Mouse (Mus musculus) spleen, adult 12 weeks (tissue): ENCODE results near the gene Emc8.

ENCODE experiments used
- DNase-seq: peaks from one replicate; pipeline ENCODE4 v3.0.0; 2022; ENCODE audit warnings: low spot score

The Emc8 gene

DNA sequence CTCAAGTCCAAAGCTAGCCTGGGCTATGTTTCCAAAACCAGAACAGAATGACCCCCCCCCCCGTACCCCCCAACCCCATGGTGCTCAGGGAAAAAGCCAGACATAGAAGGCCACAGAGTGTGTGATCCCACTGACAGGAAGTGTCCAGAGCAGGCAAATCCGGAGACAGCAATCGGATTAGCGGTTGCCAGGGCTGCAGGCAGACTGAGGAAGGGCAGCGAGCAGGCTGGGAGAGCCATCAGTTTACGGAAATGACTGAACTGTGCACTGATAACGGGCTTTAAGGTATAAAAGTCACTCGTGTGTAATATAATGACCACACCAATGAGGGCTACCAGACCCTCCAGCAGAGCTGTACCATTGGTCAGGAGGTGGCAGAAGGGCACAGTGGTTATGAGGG is 27.1 kb downstream of the Emc8 start:
- DNase-seq: no peak

DNA sequence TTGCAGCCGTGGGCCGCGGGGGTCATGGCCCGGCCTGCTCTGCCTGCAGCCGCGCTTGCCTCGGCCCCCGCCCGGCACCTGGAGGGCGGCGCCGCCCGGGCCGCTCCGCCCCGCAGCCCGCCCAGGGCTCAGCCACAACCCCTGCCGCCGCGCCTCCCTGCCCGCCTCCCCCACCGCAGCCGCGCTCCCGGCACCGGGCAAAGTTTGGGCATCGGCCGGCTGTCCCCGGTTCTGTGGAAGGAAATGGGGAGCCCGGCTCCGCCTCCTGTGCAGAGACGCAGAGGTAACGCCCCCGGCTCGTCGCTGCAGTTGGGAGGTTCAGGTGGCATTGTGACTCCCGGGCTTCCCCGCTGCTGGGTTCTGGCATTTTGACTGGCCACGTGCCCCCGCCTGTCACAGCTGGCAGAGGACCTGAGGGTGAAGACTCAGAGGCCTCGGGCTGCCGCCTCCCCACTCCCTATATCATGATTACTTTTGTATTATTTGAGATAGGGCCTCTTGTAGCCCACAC is 34.0 kb downstream of the Emc8 start:
- DNase-seq: peak; percentile 18

DNA sequence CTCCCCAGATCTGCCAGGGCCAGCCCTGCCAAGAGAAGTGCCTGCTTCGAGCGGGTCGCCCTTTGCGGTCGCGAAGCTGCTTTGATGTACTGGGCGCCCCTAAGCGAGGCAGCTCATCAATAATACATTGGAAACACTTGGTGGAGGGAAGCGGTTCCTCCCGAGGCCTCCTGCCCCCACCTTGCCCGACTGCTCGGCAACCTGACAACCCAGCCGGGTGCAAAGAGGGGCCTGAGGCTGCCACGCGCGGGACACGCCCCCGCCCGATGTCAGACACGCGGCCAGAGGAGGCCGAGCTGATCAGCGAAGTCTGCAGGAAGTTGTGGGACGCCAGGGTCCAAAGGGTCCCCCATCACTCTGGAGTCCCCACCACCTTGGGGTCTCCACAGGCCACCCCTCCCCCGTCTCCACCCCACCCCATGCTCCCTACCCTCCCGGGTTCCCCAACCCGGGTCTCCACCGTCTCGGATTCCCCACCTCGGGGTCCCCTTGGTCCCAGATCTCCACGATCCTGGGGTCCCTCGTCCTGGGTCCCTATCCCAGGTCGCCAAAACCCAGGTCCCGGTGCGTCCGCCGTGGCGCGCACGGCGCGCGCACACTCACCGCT is 34.6 kb downstream of the Emc8 start:
- DNase-seq: no peak

GRCm38 (mm10) chr8:120632969-120633664 is 35.3 kb downstream of the Emc8 start:
- DNase-seq: no peak

GRCm38 (mm10) chr8:120631441-120632375 is 36.7 kb downstream of the Emc8 start:
- no peak for DNase-seq

GRCm38 (mm10) chr8:120630848-120631247 is 37.5 kb downstream of the Emc8 start:
- no peak for DNase-seq

DNA sequence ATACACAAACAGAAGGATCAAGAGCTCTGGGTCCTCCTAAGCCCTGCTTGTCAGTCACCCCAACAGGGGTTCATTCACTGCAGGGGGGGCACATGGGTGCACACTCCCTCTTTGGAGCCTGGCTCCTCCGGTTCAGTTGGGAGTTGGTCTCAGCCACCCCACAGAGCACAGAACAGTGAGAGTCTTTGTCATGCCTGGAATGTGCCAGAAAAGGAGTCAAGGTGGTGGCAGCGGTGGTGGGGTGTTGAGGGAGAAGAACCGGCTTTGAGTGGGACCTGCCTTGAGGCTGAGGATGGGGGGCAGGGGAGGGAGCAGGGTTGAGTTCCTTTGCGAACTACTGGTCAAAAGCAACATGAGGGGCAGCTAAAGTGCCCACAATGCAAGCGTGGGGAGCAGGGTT is 38.3 kb downstream of the Emc8 start:
- DNase-seq: no peak

GRCm38 (mm10) chr8:120627298-120627697 is 41.1 kb downstream of the Emc8 start:
- DNase-seq: no peak

GRCm38 (mm10) chr8:120626461-120626860 is 41.9 kb downstream of the Emc8 start:
- DNase-seq: no peak

DNA sequence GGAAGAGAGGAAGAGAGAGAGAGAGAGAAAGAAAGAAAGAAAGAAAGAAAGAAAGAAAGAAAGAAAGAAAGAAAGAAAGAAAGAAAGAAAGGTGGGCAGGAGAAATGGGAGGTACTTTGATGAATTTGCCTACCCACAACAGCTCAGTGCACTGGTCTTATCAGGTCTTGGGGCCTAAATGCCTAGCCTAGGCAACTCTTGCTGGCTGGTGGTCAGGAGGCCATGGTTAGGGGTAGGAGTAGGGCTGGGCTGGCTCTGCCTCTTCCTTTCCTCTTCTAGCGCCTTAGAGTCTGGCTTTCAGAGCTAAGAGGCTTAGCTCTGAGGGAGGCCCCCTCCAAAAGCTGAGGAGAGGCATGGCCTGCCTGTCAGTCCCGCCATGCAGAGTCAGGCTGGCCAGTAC is 44.8 kb downstream of the Emc8 start:
- DNase-seq: no peak

- DNase-seq: no peak
Measured at GRCm38 (mm10) chr8:120622161-120622560, 46.2 kb downstream of the Emc8 start.

GRCm38 (mm10) chr8:120620441-120620840 is 47.9 kb downstream of the Emc8 start:
- DNase-seq: no peak

DNA sequence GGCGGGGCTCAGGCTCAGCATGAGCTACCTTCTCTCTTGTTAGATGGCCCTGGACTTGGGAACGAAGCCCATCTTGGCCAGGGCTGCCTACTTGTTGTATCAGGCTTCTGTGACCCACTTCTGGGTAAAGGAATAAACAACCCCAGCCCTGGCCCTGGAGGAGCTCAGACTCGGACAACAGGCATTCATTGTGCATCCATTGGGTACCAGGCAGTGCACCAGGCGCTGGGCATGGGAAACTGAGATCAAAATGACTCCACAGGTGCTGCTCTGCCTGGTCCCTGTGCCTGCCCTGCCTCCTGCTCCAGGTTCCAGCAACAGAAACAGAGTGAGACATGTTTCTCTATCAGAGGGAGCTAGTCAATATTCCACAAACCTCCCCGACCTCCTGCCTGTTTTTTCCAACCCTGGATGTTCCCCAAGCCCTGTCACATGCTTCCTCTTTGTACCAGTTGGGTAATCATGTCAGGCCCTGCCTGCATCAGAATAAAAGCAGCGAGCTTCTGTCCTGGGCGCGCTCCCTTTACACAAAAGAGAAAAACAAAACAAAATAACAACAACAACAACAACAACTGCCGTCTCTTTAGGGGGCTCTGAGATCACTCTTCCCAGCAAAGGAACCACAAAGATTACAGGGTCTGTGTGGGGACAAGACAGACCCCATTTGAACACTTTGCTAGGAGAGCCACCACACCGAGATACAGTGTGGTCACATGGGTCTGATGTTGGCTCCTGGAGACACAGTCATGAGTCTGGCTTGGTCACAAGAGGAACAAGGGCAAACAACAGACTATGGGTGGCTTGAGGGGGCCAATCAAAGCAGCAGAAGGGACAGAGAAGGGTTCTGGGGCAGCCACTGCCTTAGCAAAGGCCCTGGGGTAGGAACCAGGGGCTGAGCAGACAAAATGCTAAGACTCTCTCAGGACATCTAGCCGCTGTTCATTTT is 48.9 kb downstream of the Emc8 start:
- DNase-seq: no peak

GRCm38 (mm10) chr8:120618110-120618509 is 50.3 kb downstream of the Emc8 start:
- peak; percentile 52 for DNase-seq

GRCm38 (mm10) chr8:120616663-120617626 is 51.4 kb downstream of the Emc8 start:
- no peak for DNase-seq

DNA sequence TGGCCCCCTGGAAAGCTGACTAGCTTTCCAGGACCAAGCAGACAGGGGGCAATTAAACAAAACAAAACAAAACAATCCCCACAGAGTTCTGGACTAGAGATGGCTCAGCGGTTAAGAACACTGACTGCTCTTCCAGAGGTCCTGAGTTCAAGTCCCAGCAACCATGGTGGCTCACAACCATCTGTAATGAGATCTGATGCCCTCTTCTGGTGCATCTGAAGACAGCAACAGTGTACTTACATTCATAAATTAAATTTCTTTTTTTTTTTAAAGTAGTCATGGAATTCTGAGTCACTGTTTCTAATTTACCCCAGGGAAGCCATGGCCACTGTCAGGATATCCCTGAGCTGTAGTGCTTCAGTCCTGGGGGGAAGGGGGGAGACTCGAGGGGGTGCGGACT is 53.9 kb downstream of the Emc8 start:
- no peak for DNase-seq

- no peak for DNase-seq
Measured at GRCm38 (mm10) chr8:120610824-120611223, 57.5 kb downstream of the Emc8 start.

DNA sequence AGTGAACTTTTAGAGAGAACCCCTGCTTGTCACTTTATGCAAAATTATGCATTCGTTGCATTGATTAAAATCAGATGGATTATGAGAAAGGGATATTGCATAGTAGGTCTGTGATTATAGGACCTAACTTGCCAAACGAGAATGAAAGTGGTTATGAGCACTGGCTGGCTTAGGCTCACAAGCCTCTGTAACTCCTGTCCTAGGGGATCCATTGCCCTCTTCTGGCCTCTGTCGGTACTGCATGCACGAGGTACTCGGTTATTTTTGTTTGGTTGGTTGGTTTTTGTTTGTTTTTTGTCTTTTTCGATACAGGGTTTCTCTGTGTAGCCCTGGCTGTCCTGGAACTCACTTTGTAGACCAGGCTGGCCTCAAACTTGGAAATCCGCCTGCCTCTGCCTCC is 60.5 kb downstream of the Emc8 start:
- peak; percentile 65 for DNase-seq

DNA sequence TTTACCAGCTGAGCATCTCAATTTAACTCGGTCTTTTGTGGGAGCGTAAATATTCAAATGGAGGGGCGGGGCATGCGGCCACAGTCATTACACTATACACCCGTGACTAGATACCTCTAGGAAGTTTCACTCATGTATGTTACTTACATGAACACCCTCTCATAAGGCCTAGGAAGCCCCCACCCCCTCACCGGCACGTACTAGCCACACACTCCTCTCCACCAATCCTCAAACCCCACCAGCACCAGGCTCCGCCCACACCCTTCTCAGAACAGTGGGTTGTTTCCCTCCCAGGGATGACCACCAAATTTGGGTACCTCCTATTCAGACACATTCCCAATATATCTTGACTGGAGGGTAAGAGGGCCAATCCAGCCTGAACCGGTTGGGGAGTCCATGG is 60.9 kb downstream of the Emc8 start:
- DNase-seq: no peak
